Mouse (Mus musculus) hindbrain, embryonic 11.5 days (tissue): Measurements from ENCODE around the gene Dhrs13. TPM values are rescaled to one million over a fixed set of nuclear protein-coding genes. Genes with fewer than 3 reads are reported as not detected.

Experiments
- ATAC-seq: fragments of 200-750 bp; cut with Nextera tagmentation; 2 replicates; pipeline ENCODE4 v1.8.0; 2017; ENCODE audit warnings: mild to moderate bottlenecking, moderate TSS enrichment, moderate library complexity; ENCODE audit not compliant: low FRiP score
- DNase-seq: peaks from one replicate; pipeline ENCODE4 v3.0.0-alpha.2; 2015; ENCODE audit warnings: low spot score
- H3K27ac ChIP-seq: fragments of 300-500 bp; sonication (generic); 2 replicates; pipeline ENCODE4 v1.5.1; 2014; ENCODE audit warnings: mild to moderate bottlenecking, low read depth, low read length
- H3K27me3 ChIP-seq: fragments of 300-500 bp; sonication (generic); 2 replicates; pipeline ENCODE4 v1.6.1; 2014; ENCODE audit warnings: mild to moderate bottlenecking, low read length, moderate library complexity, mixed read lengths; ENCODE audit not compliant: control insufficient read depth, insufficient read depth
- H3K36me3 ChIP-seq: fragments of 300-500 bp; sonication (generic); 2 replicates; pipeline ENCODE4 v1.6.1; 2014; ENCODE audit warnings: mild to moderate bottlenecking, low read length, moderate library complexity, mixed read lengths; ENCODE audit not compliant: control insufficient read depth, insufficient read depth
- H3K4me1 ChIP-seq: fragments of 300-500 bp; sonication (generic); replicated peaks from 2 replicates; pipeline ENCODE4 v1.6.1; 2014; ENCODE audit warnings: low read length, mixed read lengths; ENCODE audit not compliant: control insufficient read depth, insufficient read depth
- H3K4me2 ChIP-seq: fragments of 300-500 bp; sonication (generic); replicated peaks from 2 replicates; pipeline ENCODE4 v1.6.1; 2014; ENCODE audit warnings: mild to moderate bottlenecking, low read depth, low read length
- H3K4me3 ChIP-seq: fragments of 300-500 bp; sonication (generic); 2 replicates; pipeline ENCODE4 v1.5.1; 2014; ENCODE audit warnings: low read depth, low read length
- H3K9ac ChIP-seq: fragments of 300-500 bp; sonication (generic); 2 replicates; pipeline ENCODE4 v1.6.1; 2014; ENCODE audit warnings: low read depth, low read length
- H3K9me3 ChIP-seq: fragments of 300-500 bp; sonication (generic); 2 replicates; pipeline ENCODE4 v1.6.1; 2016; ENCODE audit warnings: low read length; ENCODE audit not compliant: control insufficient read depth
- WGBS: fragments of 180-500 bp; shearing (Covaris S2); extraction: QIAGEN DNeasy Blood & Tissue Kit; methylation state at CpG from one replicate; pipeline ENCODE4 v1.1.7; 2014; 5-methylcytosine and 5-hydroxymethylcytosine counted together
- polyA plus RNA-seq: library from polyadenylated mRNA; unstranded; fragments of >200 nt; fragmentation: Nextera tagmentation; extraction: Ambion mirVana; gene quantifications from 2 replicates; pipeline ENCODE4 v1.2.1, GENCODE M21; 2014

Dhrs13 gene
- polyA plus RNA-seq, 1 experiment from 2014 or later: 20.0 TPM

DNA sequence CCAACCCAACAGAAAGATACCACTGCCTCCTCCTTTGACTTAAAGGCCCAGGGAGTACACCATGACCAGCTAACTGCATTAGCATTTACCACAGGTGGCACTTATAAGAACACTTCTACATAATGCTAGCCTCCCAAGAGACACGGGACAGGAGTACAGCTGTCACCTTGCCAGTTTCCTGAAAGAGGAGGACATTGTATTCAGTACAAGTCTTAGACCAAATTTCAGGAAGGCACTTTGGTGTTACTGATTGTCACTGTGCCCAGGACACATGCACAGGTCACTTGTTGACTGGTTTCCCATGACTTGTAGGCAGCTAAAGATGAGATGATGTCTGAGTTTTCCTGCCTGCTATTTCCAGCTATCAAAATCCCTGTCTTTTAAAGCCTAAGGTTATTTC lies 36.5 kb upstream of the Dhrs13 start:
- Histone ChIP-seq H3K4me2 (no peak overlapping the region), H3K27ac (no peak overlapping the region), H3K4me1 (no peaks in the 10 kb centered on the region), H3K27me3 (no peaks in the 10 kb centered on the region), H3K36me3 (no peaks in the 10 kb centered on the region), H3K9ac (no peak overlapping the region), H3K9me3 (no peaks in the 10 kb centered on the region), H3K4me3 (no peak overlapping the region)
- no peak for DNase-seq
- ATAC-seq: no peak
- WGBS: 81% methylated on average over 1 of the region's 1 CpGs

DNA sequence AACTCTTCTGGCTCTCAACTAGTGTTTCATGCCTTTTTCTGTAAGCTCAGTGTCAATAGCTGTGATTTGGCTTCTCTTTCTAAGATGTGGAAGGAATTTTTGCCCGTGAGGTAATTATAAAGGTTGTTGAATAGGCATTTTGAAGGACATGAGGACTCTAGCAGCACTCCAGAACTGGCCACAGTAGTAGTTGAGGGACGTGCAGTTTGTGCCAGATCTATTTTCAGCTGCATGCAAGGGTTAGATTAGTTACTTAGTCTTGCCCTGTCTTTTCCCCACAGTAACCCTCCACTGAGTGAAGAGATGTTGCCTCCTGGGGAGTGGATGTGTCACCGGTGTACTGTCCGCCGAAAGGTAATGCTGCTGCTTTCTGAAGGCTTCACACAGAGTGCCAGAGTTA lies 25.6 kb upstream of the Dhrs13 start:
- 98% methylated on average over 5 of the region's 5 CpGs for WGBS
- H3K27me3 ChIP-seq: no peaks in the 10 kb centered on the region
- no peak for DNase-seq
- ATAC-seq: no peak
- no peaks in the 10 kb centered on the region for H3K9me3 ChIP-seq
- H3K4me2 ChIP-seq: no peak overlapping the region
- H3K9ac ChIP-seq: no peak overlapping the region
- H3K27ac ChIP-seq: no peak overlapping the region
- H3K36me3 ChIP-seq: peaks cover 8% of the 10 kb centered on the region
- no peak overlapping the region for H3K4me3 ChIP-seq
- no peaks in the 10 kb centered on the region for H3K4me1 ChIP-seq

DNA sequence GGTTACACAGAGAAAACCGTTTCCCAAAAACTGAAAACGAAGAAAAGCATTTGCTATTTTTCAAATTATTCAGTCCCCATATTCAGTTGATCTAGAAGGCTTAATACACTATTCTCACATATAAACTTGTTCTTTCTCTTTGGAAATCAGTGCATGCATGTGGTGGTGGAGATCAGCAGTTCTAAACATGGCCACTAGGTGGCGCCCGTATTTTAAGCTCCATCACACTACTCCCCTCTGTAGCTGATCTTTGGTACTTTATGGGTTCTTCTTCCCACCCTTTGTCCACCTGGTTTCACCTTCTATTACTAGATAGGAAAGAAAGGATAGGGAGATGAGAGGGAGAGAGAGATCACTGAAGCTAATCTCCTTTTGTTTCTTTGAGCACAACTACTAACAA lies 12.4 kb upstream of the Dhrs13 start:
- H3K9ac ChIP-seq: no peak overlapping the region
- ATAC-seq (no peak), DNase-seq (peak; percentile 90)
- peaks cover 29% of the 10 kb centered on the region for H3K36me3 ChIP-seq
- no peak overlapping the region for H3K27ac ChIP-seq
- no peak overlapping the region for H3K4me3 ChIP-seq
- WGBS: 26% methylated on average over 4 of the region's 4 CpGs
- H3K4me1 ChIP-seq: no peaks in the 10 kb centered on the region
- no peaks in the 10 kb centered on the region for H3K9me3 ChIP-seq
- no peak overlapping the region for H3K4me2 ChIP-seq
- H3K27me3 ChIP-seq: no peaks in the 10 kb centered on the region

DNA sequence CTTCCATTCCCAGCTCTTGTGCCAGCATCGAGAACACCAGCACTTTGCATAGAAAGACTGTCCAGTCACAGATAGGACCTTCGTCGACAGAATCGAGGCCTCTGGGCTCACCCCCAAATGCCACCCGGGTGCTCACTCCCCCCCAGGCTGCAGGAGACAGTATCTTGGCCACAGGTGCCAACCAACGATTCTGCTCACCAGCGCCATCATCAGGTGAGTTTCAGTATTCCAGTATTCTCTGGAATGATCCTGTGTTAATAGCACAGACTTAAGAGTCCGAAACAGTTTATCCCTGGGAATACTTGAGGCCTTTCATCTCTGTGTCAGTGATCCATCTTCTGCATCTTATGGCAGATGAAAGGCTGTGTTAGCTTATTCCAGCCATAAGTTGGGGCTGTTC lies 8.5 kb upstream of the Dhrs13 start:
- no peak overlapping the region for H3K4me2 ChIP-seq
- H3K27ac ChIP-seq: no peak overlapping the region
- H3K4me3 ChIP-seq: no peak overlapping the region
- DNase-seq (peak; percentile 66), ATAC-seq (no peak)
- H3K4me1 ChIP-seq: no peaks in the 10 kb centered on the region
- WGBS: 80% methylated on average over 8 of the region's 8 CpGs
- no peaks in the 10 kb centered on the region for H3K27me3 ChIP-seq
- no peaks in the 10 kb centered on the region for H3K9me3 ChIP-seq
- H3K36me3 ChIP-seq: peaks cover 35% of the 10 kb centered on the region
- H3K9ac ChIP-seq: no peak overlapping the region

DNA sequence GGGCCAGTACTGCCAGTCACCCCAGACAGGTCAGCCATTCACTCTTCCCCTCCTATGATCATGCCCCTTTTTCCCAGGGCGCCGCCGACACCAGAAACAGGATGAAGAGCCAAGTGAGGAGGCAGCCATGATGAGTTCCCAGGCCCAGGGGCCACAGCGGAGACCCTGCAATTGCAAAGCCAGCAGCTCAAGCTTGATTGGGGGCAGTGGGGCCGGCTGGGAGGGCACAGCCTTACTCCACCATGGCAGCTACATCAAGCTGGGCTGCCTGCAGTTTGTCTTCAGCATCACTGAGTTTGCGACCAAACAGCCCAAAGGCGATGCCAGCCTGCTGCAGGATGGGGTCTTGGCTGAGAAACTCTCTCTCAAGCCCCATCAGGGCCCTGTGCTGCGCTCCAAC lies 2.8 kb upstream of the Dhrs13 start:
- no peaks in the 10 kb centered on the region for H3K9me3 ChIP-seq
- no peaks in the 10 kb centered on the region for H3K27me3 ChIP-seq
- DNase-seq (no peak), ATAC-seq (no peak)
- no peak overlapping the region for H3K4me2 ChIP-seq
- H3K9ac ChIP-seq: no peak overlapping the region
- WGBS: 87% methylated on average over 8 of the region's 8 CpGs
- no peak overlapping the region for H3K27ac ChIP-seq
- no peak overlapping the region for H3K4me3 ChIP-seq
- peaks cover 14% of the 10 kb centered on the region; the same call in 1 of the 2 replicates for H3K36me3 ChIP-seq
- peaks cover 6% of the 10 kb centered on the region for H3K4me1 ChIP-seq

DNA sequence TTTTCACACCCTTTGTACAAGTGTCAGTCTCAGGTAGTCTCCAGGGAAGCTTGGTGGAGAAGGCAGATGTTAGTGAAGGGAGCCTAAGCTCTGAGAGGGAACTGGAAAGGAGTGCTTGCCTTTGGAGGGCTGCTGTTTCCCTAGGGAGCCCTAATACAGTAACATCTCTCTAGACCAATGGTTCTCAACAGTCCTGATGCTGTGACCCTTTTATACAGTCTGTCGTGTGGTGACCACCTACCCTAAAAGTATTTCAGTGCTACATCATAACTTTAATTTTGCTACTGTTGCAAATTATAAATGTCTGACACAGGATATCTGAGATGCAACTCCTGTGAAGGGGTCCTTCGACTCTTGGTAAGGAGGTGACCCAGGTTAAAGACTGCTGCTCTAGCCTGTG lies 1.5 kb upstream of the Dhrs13 start:
- Histone ChIP-seq H3K4me2 (no peak overlapping the region), H3K4me1 (peaks cover 6% of the 10 kb centered on the region), H3K9me3 (no peaks in the 10 kb centered on the region), H3K9ac (no peak overlapping the region), H3K27me3 (no peaks in the 10 kb centered on the region), H3K36me3 (0 out of 2 replicates have a peak, but pooled peaks cover 7% of the 10 kb centered on the region), H3K27ac (no peak overlapping the region), H3K4me3 (no peak overlapping the region)
- no peak for ATAC-seq
- DNase-seq: no peak
- WGBS: 72% methylated on average over 2 of the region's 2 CpGs

DNA sequence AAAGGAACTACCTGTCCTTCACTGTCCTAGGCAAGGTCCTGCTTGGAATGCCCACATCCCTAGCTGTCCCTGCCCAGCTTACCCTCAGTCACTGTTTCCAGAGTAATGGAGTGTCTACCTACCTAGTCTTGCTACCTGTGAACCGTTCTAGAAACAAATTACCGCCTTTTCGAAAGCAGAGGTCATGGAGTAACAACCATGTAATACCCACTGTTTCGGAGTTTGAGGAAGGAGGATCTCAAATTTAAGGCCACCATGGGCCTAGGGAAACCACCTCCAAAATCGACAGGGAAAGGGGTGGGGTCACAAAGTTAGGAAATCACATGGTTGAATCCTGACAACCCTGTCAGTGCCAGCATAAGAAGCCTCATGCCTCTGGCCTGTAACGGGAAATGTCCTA lies 691 bp upstream of the Dhrs13 start:
- no peaks in the 10 kb centered on the region for H3K9me3 ChIP-seq
- H3K27ac ChIP-seq: peak overlapping the region; percentile 19; the same call in 1 of the 2 replicates
- no peaks in the 10 kb centered on the region for H3K27me3 ChIP-seq
- ATAC-seq: no peak
- DNase-seq: no peak
- H3K36me3 ChIP-seq: 0 out of 2 replicates have a peak, but pooled peaks cover 3% of the 10 kb centered on the region
- peaks cover 6% of the 10 kb centered on the region for H3K4me1 ChIP-seq
- H3K9ac ChIP-seq: 0 out of 2 replicates have a peak overlapping the region, but pooled peaks have one; percentile 2
- H3K4me2 ChIP-seq: peak overlapping the region; percentile 78
- whole genome bisulfite sequencing: 39% methylated on average over 6 of the region's 6 CpGs
- peak overlapping the region; percentile 59; the same call in 1 of the 2 replicates for H3K4me3 ChIP-seq

DNA sequence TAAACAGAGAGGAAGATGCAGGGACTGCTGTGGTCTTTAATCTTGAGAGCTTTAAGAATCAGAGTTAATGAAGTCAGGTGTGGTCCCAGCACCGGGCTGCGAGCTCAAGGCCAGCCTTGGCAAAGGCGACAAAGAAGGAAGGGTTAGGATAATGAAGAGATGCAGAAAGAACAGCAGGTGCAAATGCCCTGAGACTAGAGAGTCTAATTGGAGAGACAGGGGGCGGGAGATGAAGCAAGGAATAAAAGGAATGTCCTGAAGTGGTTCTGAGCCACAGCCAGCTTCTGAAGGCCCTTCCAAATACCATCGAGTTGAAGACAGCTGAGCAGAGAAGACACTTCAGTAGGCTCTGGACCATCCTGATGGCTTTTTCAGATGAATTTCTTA lies 722 bp downstream of the Dhrs13 start:
- peak overlapping the region; percentile 87 for H3K27ac ChIP-seq
- 13% methylated on average over 5 of the region's 5 CpGs for WGBS
- H3K4me1 ChIP-seq: peaks cover 12% of the 10 kb centered on the region

DNA sequence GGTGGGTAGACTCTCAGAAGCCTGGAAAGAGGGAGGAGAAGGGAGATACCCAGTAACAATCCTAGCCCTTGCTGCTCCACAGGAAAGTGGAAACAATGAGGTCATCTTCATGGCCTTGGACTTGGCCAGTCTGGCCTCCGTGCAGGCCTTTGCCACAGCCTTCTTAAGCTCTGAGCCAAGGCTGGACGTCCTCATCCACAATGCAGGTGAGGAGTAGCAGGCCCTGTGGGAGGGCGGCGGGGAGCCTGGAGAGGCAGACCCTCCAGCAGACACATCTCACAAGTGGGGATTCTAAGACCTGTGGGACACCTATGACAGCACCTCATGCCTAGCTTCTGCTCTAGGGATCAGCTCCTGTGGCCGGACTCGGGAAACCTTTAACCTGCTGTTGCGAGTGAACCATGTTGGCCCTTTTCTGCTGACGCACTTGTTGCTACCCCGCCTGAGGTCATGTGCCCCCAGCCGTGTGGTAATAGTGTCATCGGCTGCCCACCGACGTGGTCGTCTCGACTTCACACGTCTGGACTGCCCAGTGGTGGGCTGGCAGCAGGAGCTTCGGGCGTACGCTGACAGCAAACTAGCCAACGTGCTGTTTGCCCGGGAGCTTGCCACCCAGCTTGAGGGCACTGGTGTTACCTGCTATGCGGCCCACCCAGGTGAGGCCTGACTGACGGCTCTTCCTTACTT lies 2.0 kb downstream of the Dhrs13 start:
- Histone ChIP-seq H3K9me3 (no peaks in the 10 kb centered on the region), H3K9ac (no peak overlapping the region), H3K36me3 (0 out of 2 replicates have a peak, but pooled peaks cover 3% of the 10 kb centered on the region), H3K4me1 (peaks cover 12% of the 10 kb centered on the region), H3K27me3 (no peaks in the 10 kb centered on the region), H3K4me2 (no peak overlapping the region), H3K4me3 (no peak overlapping the region), H3K27ac (no peak overlapping the region)
- DNase-seq (no peak), ATAC-seq (no peak)
- WGBS: 92% methylated on average over 23 of the region's 23 CpGs

More for the DNA sequence above, 722 bp downstream of the Dhrs13 start:
- ATAC-seq (no peak), DNase-seq (no peak)
- H3K4me2 ChIP-seq: peak overlapping the region; percentile 78
- peak overlapping the region; percentile 59 for H3K4me3 ChIP-seq
- H3K9me3 ChIP-seq: no peaks in the 10 kb centered on the region
- 0 out of 2 replicates have a peak, but pooled peaks cover 3% of the 10 kb centered on the region for H3K36me3 ChIP-seq
- H3K27me3 ChIP-seq: no peaks in the 10 kb centered on the region
- peak overlapping the region; percentile 77 for H3K9ac ChIP-seq
